Mouse (Mus musculus): ENCODE measurements around the gene Acpp. TPM values are rescaled to one million over a fixed set of nuclear protein-coding genes. Genes with fewer than 3 reads are reported as not detected.

Acpp gene
- total RNA-seq, 2 experiments from 2014 or later = 0.58 to 9.6 TPM

DNA sequence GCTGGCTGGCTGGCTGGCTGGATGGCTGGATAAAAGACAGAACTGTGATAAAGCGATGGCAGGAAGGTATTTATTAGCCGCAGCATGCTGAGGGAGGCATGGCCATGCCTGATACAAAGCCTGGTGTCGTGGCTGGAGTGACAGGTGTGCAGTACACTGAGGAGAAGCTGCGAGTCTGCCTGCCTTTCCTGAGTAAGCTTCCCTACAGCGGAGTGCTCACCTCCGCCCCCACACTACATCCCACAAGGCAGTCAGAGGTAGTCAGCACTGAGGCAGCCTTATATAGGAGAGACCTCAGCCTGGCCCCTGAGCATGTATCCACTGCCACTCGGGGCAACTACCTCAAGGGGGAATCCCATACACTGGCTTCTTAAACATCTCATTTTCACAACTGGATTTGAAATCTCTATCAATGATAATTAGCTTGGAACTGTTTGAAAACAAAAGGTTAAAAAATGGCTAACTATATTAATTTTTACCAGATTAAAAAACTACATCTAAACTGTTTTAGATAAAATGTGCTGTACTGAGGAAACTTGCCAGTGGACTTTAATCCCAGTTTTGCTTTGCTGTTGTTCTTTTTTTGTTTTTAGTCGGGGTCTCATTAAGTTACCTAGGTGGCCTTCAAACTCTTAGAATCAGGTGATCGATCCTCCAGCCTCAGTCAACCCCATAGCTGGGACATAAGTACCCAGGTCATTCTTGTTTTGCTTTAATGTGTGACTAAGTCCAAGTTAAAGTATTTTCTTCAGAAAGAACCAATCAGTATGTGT lies 83.0 kb downstream of the Acpp start:
- no peak for DNase-seq (ENCODE audit: low spot score in 2 of 2)

DNA sequence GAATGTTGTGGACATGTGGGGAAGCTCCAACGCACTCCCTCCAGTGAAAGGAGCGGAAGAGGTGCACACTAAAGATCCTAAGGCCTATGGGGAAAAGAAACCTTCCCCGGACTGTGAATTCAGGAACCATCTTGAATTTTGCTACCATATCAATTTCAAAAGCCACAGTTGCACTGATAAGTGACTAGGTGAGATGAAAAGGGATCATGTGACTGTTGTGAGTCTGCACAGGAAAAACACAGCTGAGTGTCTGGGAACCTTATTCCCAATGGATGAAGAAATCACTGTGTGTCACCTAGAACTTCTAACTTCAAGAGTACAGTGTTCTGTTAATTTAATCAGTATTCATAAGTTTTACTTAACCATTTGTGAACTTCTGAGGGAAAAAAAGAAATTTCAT lies 84.9 kb downstream of the Acpp start:
- no peak for DNase-seq (ENCODE audit: low spot score in 2 of 2)

DNA sequence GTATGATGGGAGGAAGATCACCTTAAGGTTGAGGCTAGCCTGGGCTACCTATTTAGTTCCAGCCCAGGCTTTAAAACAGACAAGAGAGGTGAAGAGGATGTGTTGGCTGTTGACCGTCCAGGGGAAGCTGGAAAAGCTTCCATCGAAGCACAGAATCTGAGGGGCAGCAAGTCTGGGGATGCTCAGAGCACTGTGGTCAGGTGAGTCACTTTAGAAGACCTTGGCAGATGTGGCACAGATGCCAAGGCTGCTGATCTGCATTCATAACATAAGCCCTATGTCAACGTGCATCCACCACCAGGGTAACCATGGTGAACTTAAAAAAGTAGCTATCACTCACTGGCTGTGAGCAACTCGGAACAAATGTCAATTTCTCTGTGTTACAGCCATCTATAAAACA lies 85.9 kb downstream of the Acpp start:
- no peak for DNase-seq (ENCODE audit: low spot score in 2 of 2)

DNA sequence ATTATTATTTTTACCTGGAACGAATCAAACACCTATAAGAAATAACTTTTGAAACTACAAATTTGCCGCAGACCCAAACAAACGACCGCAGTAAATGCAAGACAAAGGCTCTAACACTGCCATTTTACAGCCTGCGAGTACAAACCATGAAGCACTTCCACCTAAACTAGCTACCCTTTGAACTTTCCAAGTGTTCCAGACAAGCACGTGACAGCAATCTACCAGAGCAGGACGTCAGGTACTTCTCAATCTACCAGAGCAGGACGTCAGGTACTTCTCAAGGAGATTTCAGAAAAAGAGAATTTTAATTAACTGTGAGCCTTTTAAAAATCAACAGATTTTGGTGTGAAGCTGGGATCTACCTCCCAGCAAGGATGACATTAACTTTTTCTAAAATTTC lies 86.4 kb downstream of the Acpp start:
- no peak for DNase-seq (ENCODE audit: low spot score in 2 of 2)

DNA sequence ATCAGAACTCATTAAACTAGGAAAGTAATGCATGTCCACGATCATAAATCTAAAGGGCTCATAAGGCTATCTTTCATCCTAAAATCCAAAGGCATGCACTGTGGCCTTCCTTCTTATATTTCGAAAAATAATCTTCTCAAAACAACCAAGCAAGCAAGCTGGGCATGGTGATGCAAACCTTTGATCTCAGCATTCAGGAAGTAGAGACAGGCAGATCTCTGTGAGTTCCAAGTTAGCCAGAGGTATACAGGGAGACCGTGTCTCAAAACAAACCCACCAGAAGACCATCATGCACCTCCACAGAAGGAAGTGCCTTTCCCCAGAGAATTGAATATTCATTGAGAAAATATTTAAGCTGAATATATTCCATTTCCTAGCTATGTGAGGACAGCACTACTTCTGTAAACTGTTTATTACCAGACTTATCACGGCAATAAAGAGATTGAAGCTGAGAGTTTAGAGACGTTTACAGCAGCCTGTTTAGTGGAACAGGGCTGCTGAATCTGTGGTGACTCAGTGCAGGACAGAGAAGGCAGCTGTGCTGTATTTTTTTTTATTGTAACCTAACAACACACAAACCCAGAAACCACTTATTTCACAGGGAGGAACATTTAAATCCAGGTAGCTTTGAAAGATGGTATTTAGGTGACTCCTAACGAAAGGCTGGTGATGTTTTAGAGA lies 90.1 kb downstream of the Acpp start:
- DNase-seq (ENCODE audit: low spot score in 2 of 2) = no peak

DNA sequence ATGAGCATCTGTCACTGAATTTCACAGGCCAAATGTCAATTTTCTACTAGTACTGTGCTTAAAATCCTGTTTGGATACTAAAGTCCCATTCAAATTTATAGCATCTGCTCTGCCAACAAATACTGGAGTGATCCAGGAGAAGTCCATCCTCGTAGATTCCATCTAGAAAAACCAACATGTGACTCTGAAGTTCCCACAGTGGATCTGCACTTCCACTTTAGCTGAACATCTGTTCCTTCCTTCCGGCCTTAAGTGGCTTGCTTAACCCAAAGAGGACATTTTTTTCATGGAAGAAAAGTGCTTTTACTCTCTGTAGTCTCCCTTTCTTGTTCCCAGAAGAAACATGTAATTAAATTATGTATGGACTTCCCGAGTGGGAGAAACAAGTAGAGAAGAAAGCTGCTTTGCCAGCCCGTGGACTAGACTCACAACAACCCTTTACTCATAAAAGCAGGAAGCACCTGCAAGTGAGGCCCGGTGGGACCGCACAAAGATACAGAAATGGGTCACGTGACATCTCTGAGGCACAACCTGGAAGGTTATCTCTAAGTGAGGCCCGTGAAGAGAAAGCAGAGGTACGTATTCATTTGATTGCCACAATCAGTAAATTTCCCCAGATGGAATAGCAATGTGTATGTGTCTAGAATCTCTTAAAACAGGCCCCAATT lies 93.6 kb downstream of the Acpp start:
- no peak for DNase-seq (ENCODE audit: low spot score in 2 of 2)

DNA sequence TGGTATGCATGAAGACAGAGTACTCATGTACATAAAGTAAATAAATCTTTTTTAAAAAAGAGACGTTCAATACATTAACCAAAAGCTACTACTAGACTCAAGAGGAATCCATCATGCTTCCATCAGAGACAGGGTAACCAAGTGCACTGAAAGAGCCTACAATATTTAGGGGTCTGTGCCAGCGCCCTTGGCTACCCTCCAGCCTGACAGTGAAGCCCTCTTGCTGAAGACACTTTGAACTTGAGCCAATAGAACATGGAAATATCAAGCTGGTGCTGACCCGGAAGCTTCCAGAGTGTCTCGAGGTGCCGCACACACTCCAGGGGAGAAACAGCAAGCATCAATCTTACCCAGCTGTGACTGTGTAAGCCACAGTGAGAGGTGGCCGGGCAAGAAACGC lies 97.4 kb downstream of the Acpp start:
- DNase-seq (ENCODE audit: low spot score in 2 of 2) = no peak

DNA sequence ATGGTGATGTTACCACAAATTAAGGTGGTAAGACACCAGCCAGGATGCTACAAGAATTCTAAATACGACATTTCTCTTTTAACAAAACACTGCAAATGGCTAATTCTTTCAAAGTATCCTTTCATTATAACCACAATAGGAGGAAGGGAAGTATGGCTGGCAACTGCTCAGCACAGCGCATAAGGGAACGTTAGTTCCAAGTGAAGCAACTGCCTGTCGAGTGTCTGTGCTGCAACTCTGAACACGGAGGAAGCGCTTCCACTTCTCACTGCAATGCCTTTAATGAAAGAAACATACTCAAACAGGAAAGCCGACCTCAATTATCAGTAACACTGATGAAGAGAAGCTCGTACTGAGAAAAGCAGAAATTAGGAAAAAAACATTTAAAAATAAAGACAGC lies 98.5 kb downstream of the Acpp start:
- DNase-seq (ENCODE audit: low spot score in 2 of 2) = no peak

Other genes with a start within 250 kb of the Acpp start
- not detected for gene Ackr4, start 210.8 kb downstream of the Acpp start, total RNA-seq (2021)
- 10 to 100 TPM; 38.3 to 43.2 TPM for gene Dnajc13, start 74.8 kb downstream of the Acpp start, total RNA-seq (2021)
- under 1 TPM in 1 of 2 experiments, not detected in 1; 0.20 TPM for gene Cpne4, start 209.5 kb upstream of the Acpp start, total RNA-seq (2021)

All from adrenal gland, adult 18-20 months (tissue).